Mouse (Mus musculus): Measurements from ENCODE around the gene Cryzl1.

Gene Cryzl1

GRCm38 (mm10) chr16:91728123-91729065, at the start of gene Cryzl1:
Gene Cryzl1, minus strand, starts transcription at chr16:91728975.
- DNase-seq (ENCODE audit: low spot score in 2 of 2): peak; percentile 93 to 96

GRCm38 (mm10) chr16:91772586-91772985, 43.8 kb upstream of the Cryzl1 start:
- DNase-seq (ENCODE audit: low spot score in 2 of 2): no peak

GRCm38 (mm10) chr16:91771334-91771733, 42.6 kb upstream of the Cryzl1 start:
- no peak for DNase-seq (ENCODE audit: low spot score in 2 of 2)

- DNase-seq (ENCODE audit: low spot score in 2 of 2): no peak
Observed at GRCm38 (mm10) chr16:91770662-91771061, 41.9 kb upstream of the Cryzl1 start.

GRCm38 (mm10) chr16:91769911-91770310, 41.1 kb upstream of the Cryzl1 start:
- no peak for DNase-seq (ENCODE audit: low spot score in 2 of 2)

- no peak for DNase-seq (ENCODE audit: low spot score in 2 of 2)
Observed at GRCm38 (mm10) chr16:91768586-91768985, 39.8 kb upstream of the Cryzl1 start.

GRCm38 (mm10) chr16:91767165-91767701, 38.5 kb upstream of the Cryzl1 start:
- DNase-seq (ENCODE audit: low spot score in 2 of 2): no peak

- DNase-seq (ENCODE audit: low spot score in 2 of 2): no peak
Observed at GRCm38 (mm10) chr16:91765816-91766210, 37.0 kb upstream of the Cryzl1 start.

GRCm38 (mm10) chr16:91765121-91765815, 36.5 kb upstream of the Cryzl1 start:
- DNase-seq (ENCODE audit: low spot score in 2 of 2): no peak

GRCm38 (mm10) chr16:91764414-91764813, 35.6 kb upstream of the Cryzl1 start:
- no peak for DNase-seq (ENCODE audit: low spot score in 2 of 2)

GRCm38 (mm10) chr16:91763975-91764374, 35.2 kb upstream of the Cryzl1 start:
- no peak for DNase-seq (ENCODE audit: low spot score in 2 of 2)

- DNase-seq (ENCODE audit: low spot score in 2 of 2): no peak
Observed at GRCm38 (mm10) chr16:91762476-91762875, 33.7 kb upstream of the Cryzl1 start.

- DNase-seq (ENCODE audit: low spot score in 2 of 2): no peak
Observed at GRCm38 (mm10) chr16:91761761-91762160, 33.0 kb upstream of the Cryzl1 start.

- no peak for DNase-seq (ENCODE audit: low spot score in 2 of 2)
Observed at GRCm38 (mm10) chr16:91761202-91761601, 32.4 kb upstream of the Cryzl1 start.

- peak in 1 of 2 experiments; percentile 23 for DNase-seq (ENCODE audit: low spot score in 2 of 2)
Observed at GRCm38 (mm10) chr16:91754957-91755356, 26.2 kb upstream of the Cryzl1 start.

- no peak for DNase-seq (ENCODE audit: low spot score in 2 of 2)
Observed at GRCm38 (mm10) chr16:91753611-91754010, 24.8 kb upstream of the Cryzl1 start.

GRCm38 (mm10) chr16:91751644-91752385, 23.0 kb upstream of the Cryzl1 start:
- no peak for DNase-seq (ENCODE audit: low spot score in 2 of 2)

GRCm38 (mm10) chr16:91747567-91747966, 18.8 kb upstream of the Cryzl1 start:
- DNase-seq (ENCODE audit: low spot score in 2 of 2): no peak

GRCm38 (mm10) chr16:91746101-91746950, 17.6 kb upstream of the Cryzl1 start:
- peak in 1 of 2 experiments; percentile 73 for DNase-seq (ENCODE audit: low spot score in 2 of 2)

- no peak for DNase-seq (ENCODE audit: low spot score in 2 of 2)
Observed at GRCm38 (mm10) chr16:91743055-91743454, 14.3 kb upstream of the Cryzl1 start.

GRCm38 (mm10) chr16:91740918-91741255, 12.1 kb upstream of the Cryzl1 start:
- no peak for DNase-seq (ENCODE audit: low spot score in 2 of 2)

Data from spleen, postnatal 10 days (tissue).